Mouse (Mus musculus) thymus, postnatal 0 days (tissue): ENCODE data around the gene Agap3. TPM values are rescaled to one million over a fixed set of nuclear protein-coding genes. Genes with fewer than 3 reads are reported as not detected.

ENCODE experiments used
- DNase-seq: peaks from one replicate; pipeline ENCODE4 v3.0.0-alpha.2; 2015; ENCODE audit warnings: low spot score
- polyA plus RNA-seq: library from polyadenylated mRNA; unstranded; fragments of >200 nt; fragmentation: Nextera tagmentation; extraction: Ambion mirVana; gene quantifications from 2 replicates; pipeline ENCODE4 v1.2.1, GENCODE M21; 2015

The Agap3 gene
- polyA plus RNA-seq, 1 experiment from 2014 or later, result 26.9 TPM

DNA sequence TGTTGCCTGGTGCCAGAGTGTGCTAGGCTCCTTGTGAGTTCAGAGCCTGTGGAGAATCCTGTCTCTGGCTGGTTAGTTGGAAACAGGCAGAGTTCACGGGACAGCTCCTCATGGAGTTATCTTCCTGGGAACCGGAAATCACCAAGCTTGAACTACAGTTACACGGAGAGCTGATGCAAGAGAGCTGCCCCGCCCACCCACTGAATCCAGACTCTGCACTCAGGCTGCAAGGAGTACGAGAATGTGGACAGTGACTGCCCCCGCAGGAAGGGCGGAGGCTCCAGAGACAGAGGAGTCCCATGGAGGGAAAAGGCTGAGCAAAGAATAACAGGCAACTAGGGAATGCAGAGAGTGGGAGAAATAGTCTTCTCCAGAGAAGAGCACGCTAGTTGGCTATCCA, 60.3 kb downstream of the Agap3 start:
- DNase-seq, result no peak

DNA sequence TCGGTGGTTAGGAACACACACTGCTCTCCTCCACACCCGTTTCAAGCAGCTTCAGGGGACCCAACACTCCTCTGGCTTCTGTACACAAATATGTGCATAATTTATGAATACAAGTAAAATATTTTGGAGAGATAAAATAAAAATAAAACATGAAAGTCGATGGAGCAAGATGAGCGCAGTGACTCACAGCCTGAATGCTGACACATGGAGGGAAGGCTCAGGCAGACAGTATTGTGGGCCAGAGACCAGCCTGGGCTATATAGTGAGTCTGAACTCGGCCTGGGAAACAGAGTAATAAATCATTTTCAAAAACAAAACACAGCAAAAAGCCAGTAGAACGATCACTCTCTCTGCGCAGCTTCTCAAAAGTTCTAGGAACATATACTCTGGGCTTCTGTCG, 69.4 kb downstream of the Agap3 start:
- no peak for DNase-seq

DNA sequence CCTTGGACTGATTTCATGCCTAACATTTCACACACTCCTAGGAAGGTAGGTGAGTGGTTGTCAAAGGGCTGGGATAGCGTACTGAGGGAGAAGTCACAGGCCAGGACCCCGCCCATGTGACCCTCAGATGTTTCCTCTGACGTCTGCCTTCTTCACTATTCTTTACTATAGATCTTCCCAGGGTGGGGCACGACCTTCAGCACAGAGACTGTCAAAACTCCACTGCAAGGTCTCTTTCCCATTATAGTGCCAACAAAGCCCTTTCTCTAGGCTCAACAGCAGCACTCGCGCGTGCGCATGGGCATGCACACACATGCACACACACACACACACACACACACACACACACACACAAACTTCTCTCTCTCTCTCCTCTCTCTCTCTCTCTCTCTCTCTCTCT, 71.8 kb downstream of the Agap3 start:
- no peak for DNase-seq

DNA sequence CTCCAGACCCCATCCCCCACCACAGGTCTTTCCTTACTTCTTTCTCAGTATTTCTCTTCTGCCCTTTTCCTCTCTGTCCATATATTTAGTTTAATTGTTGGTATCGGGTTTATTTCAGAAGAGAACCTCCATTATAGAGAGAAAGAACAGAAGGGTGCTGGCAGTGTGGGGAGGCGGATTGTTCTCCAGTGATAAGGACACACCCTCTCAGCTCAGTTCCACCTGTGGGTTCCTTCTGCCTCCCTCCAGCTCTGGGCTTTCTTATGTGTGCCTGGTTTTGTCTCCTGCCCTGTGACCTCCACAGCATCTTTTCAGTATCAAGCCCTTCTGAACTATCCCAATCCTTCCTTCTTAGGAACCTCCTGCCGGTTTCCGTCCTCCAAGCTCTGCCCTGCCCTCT, 72.5 kb downstream of the Agap3 start:
- DNase-seq, result no peak

DNA sequence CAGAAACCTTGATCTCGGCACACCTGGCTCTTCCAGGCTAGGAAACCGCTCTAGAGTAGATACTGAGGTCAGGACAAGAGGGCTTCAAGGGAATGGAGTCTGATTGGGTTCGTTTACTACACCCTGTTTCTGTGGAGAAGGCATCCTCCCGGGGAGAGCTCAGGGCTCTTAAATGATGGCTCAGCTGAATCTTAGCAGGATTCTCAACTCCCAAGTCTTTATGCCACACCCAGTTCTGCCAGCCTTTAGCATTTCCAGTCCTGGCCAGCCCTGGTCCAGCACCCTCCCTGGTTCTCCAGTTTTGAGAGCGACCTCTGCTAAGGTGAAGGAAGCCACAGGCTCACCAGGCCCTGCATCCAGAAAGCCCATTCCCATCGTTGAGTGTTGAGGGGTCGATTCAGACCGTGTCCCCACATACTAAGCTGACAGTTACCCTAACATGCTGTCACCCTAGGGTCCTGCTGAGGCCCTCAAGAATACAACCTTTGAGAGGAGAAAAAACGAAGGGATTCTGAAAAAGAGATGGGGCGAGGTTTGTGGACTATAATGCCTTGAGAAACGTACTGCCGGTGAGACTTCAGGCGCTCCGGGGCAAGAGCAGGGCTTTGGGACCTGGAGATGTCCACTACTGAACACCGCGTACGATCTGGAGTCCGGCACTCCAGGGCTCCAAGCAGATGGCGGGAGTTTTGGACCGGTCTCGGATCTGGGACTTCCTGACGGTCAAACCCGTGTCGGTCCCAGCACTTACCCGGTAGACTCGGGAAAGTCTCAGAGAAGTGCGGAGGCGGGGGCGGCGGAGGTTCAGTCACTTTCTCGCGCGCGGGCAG, 73.6 kb downstream of the Agap3 start:
- no peak for DNase-seq

DNA sequence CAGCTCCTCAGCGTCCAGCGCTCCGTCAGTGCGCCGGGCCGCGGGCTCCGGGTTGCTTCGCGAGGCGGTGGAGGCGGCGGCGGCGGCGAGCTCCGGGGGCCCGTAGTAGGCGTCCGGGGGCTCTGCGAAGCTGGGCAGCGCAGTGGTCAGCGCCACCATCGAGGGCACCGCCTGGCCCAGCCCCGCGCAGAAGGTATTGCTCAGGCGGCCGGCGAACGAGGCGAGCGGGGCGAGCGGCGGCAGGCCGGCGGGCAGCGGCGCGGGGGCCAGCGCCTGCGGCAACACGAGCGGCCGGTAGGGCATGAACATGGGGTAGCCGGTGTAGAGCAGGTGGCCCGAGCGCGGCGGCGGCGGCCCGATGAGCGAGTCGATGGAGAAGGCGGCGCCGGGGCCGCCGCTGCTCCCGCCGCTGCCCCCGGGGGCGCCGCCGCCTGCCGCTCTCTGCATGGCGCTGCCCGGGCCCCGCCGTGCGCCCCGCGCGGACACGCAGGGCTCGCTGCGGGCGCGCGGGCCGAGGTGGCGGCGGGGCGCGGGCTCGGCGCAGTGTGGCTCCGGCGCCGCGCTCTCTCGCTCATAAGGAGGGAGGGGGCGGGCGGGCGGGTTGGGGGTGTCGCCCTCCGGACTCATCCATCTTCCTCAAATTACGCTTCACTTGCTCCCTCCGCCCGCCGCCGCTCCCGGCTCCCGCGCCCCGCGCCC, 74.4 kb downstream of the Agap3 start:
- DNase-seq, result no peak

DNA sequence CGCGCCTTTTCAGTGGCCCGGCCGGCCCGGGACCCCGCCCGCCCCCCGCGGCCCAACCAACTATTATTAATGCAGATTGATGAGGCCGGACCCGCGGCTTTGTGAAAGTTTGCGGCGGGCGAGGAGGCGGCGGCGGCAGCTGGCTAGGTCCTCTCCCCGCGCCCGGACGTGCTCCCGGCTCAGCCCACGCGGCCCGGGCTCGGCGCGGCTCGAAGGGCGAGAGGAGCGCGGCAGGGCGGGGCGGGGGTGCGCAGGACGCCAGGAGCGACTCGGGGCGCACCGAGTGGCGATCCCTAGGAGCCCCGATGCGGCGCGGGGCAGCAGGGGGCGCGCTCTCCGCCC, 74.9 kb downstream of the Agap3 start, which contains the start of gene Gbx1:
Gene Gbx1 (minus strand): TSS at position 314 of the 342 bp plus-strand sequence.
- no peak for DNase-seq

DNA sequence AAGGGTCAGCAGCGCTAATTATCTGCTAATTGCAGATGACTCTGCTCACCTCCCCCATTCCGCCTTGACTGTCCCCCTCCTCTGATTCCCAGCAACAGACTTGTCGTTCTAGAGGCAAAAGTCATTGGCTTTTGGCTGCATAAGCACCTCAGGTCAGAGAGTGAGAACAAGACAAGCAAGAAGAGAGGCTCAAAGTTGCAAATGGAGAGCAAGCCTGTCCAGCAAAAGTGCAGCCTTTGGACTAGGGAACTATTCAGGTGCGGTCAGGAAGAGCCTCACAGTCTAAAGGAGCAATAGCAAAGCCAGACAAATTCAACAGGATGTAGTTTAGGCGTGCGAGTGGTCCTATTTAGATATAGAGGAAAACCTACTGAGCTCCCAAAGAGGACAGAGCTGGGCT, 75.8 kb downstream of the Agap3 start:
- DNase-seq, result no peak

DNA sequence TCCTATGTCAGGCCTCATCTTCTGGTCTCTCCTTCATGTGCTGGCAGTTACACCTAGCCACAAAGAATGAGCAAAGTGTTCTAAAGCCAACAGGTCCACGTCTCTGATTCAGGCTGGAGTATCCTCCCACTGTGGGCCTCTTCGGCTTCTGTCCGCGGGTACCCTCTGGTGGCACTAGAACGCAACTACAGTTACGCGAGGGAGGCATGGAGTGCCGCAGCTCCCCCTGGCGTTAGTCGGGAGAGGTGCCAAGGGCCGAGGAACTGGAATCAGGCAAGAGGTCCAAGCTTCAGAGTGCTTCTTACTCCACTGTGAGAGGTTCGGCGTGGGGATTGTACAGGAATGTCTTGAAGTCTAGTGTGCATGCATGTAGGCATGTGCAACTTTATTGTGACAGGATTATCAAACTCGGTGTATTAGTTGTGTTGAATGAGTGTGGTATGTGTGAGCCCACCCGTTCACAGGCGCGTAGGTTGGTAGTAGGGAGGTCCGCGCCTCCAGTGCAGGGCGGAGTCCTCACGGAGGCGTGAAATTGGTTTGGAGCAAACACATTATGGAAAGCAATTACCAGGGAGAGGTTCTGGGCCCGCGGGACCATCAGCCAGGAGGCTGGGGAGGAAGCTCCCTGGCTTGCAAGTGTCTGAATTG, 78.2 kb downstream of the Agap3 start:
- DNase-seq, result peak; percentile 87

DNA sequence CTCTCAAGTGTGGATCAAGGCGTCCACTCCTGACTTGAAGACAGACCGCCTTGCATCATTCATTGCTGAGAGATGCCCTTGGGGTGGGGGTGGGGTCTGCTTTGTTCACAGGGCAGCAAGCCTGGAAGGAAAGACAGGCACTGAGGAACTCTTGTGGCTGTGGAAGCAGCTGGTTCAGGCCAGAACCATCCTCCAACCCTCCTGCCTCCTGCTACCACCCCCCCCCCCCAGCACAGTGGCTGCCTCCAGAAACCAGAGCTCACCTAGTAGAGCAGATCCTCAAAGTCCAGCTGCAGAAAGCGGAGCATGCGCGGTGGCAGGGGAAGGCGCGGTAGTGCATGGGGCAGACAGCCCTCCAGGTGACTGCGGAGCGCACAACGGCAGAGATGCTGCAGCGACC, 81.4 kb downstream of the Agap3 start:
- DNase-seq, result no peak

DNA sequence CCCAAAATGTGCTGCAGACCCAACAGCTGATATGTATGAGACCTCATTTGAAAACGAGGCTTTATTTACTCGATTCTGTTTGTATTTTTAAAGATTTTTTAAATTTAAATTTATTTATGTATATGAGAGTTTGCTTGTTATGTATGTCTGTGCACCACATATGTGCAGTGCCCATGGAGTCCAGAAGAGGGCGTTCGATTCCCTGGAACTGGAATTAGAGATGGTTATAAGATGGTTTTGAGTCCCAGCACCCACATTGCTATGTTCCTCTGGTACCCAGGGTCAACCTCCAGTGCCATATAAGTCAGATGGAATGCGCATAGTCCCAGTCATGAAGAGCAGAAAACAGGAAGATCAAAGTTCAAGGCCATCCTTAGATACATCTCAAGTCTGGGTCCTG, 82.3 kb downstream of the Agap3 start:
- DNase-seq, result no peak

DNA sequence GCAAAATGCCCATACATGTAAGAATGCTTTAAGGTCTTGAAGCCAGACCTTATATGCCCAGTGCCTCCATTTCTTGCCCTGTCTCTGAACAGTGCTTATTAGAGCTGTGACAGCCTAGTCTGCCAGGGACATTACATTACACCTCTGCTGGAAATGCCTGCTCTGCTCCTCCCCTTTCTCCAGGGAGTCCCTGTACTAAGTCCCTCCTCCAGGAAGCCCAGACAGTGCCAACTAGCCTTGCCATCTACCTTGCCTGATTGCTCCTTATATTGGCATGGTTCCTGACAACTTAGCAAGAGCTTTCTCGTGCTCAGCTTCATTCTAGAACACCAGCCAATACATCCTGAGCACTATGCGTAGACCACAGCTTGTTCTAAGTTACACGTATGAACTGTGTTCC, 83.8 kb downstream of the Agap3 start:
- DNase-seq, result no peak

DNA sequence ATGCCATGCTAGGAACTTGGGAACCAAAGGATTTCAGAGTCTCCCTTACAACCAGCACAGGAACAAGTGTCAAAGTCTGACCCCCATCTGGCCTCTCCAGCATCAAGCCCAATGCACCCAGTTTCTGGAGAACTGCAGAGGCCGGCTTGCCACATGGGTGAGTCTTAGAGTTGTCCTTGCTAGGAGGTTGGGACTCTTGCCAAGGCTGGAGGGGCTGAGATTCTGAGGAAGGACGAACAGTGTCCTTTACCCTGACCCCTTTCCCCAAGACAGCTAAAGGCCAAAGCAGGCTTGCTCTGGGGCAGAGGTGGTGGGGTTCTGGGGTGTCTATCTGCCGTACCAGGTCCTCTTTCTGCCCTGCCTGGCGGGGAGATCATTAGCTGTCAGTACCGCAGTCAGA, 84.5 kb downstream of the Agap3 start:
- DNase-seq, result no peak

DNA sequence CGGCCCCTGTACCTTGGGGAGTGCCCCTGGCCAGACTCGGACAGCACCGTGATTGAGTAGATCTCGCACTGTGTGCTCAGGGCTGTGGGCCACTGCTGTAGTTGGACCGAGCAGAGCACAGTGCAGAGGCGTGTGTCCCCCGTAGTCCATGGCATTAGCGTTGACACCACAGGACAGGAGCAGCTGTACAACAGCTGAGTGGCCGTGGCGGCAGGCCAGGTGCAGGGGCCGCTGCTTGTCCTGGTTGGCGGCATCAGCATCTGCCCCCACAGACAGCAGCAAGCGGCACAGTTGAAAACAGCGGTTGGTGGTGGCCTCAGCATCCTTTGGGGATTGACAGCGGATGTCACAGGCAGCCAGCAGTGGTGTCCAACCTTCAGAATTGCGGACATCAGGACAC, 85.6 kb downstream of the Agap3 start:
- DNase-seq, result no peak

DNA sequence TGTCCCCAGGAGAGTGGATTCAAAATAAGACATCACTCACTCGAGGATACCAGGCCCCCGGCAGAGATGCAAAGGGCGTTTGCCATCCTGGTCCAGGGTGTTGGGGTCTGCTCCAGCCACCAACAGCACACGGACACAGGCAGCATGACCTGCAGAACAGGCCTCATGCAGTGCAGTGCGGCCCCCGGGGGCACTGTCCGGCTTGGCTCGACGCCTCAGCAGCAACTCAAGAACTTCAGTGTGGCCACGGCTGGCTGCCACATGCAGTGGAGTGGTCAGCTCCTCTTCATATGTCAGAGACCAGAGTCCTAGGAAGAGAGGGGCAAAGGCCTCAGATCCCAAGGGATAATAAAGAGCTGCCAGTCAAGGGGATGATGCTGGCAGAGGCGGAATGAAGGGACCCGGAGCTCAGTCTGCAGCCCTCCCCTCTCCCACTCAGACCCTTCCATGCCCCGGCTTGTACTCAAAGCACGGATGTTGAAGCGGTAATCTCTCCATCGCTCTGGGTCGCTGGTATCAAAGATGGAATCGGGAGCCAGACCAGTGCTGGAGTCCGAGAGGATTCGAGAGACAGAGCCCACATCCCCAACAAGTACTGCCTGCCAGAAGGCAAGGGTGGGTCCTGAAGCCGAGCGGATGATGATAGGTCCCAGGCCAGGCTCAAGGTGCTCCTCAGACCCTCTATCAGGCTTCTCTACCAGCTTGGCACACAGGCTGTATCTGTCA, 87.8 kb downstream of the Agap3 start:
- DNase-seq, result no peak

DNA sequence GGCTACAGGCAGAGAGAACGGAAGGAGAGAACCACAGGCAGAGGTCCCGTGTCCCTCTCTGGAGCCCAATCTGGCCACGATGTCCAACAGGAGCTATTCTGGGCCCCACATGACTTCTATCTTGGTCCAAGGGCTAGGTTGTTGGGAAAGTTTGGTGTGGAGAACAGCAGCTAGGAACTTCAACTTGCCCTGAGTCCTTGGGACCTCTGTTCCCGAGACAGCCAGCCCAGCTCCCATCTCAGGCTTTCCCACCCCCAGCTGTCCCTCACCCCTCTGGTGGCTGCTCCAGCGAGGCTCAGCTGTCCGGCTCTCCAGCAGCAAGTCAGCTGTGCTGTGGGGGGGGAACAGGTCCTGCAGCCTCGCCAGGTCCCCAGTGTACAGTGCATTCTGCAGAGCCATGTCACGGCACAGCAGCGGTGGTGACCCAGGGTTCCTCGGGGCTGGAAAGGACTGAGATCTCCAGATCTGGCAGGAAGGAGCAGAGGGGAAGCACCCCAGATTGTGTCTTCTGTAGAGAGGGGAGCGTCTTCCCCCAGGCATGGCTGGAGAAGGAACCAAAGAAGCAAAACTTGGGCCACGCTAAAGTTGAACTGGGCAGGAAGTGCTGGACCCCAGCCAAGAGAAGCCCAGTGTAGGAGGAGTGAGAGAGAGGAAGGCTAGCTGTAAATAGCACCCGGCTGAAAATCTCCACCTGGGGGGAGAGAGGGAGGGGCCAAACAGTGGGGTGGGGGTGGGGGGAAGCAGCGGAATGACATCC, 88.6 kb downstream of the Agap3 start, which contains the start of gene Asb10:
Gene Asb10 (minus strand): TSS at position 592 of the 757 bp plus-strand sequence.
- DNase-seq, result no peak

DNA sequence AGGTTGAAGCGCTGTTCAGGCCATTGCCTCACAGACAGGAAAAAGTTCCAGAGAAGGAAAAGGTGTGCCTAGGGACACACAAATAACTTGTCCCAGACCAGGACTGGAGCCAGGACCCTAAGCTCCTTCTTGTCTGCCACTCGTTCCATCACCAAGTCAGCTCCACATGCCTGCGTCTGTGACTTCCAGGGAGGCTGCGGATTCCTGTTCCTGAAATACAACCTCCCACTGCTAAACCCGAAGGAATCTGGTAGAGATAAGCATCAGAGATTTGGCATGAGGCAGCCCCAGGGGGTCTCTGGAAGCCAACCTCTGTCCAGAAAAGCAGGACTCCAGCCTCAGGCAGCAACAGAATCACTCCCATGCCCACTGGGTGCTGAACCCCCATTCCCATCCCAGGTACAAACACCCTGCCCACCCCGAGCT, 89.2 kb downstream of the Agap3 start:
- no peak for DNase-seq

DNA sequence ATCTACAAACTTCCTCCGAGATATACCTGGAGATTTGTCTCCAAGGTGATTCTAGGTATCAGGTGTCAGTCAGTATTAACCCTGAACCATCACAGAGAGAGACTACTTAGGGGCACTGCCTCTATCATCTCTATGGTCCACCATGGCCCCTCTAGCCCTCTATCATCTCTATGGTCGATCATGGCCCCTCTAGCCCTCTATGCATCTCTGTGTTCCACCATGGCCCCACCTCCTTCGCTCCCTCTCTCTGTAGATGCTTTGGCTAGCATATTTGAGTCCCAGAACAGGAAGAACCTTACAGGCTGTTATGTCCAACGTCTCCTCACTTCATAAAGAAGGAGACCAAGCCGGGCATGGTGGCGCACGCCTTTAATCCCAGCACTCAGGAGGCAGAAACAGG, 90.7 kb downstream of the Agap3 start:
- no peak for DNase-seq

DNA sequence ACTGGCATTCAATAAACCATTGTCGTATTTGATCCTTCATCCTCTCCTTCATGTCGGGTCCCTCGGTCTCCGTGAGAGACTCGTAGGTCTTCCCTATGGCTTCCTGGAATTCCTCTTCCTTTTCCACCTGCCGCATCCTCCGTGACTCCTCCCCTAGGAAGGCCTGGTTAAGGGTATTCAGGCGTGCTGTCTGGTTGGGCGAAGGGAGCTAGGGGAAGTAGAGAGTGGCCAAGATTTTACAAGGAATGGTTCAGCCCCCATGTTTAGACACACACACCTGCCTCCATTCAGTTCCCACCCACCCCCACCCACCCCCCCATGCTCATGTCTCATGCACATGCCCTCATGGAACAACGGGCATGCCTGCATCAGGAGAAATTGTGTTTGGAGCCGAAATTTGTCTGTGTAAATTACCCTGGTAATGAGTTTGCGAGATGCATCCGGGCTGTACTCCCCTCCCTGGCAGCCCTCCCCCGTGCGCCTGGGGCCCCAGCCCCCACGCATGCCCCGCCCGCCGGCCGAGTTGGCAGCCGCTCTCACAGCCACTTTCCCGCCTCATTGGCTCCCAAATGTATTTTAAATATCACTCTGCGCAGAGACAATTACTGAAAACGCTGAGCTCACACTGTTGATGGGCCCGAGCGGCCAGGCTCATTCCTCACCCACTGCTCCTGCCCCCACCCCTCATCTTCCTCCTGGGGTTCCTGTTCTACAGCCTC, 98.8 kb downstream of the Agap3 start:
- peak; percentile 23 for DNase-seq

DNA sequence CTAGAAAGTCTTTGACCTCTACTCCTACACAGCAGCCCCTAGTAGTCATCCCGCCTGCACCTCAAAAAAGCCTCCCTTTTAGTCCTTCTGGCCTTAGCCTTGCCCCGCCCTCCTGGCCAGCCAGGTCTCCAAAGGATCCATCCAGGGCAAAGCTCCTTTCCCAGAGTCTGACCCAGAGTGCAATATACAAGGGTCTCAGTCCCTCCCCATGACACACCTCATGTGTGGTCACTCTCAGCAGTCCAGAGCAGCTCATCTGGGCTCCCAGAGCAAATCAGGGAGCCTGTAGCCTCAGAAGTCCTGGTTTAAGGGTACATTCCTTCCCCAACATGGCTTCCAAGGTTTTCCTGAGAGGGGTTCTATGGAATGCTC, 99.3 kb downstream of the Agap3 start:
- DNase-seq, result no peak
